Mouse (Mus musculus): ENCODE results near the gene Depdc1b.

Gene Depdc1b

DNA sequence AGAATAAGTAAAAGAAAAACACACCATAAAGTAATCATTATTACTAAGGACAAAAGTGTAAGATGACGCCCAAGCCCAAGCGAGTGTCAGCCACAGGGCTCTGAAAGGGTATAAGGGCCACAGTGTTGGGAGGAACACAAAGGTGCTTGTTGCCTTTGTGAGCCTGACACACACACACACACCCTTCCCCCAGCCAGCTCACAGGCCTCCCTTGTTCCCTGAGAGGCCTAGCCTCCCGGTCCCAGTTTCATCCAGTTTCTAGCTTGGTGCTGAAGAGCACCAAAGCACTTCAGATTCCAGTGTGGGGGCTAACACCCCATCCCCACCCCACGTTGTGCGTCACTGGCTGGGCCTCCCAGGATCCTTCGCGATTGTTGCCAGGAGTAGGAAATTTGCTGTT, 14.7 kb upstream of the Depdc1b start:
- no peak overlapping the region for H3K4me3 ChIP-seq (replicated peaks; ENCODE audit: low read length)
- H3K36me3 ChIP-seq (ENCODE audit: insufficient read depth, low read length): no peaks in the 10 kb centered on the region
- no peak for TF ChIP-seq NANOG (IDR thresholded peaks at IDR 0.05; ENCODE audit: borderline replicate concordance, low read length)
- no peak for TF ChIP-seq CTCF (conservative IDR thresholded peaks at IDR 0.05; ENCODE audit: low read length)
- no peak for TF ChIP-seq POU5F1 (IDR thresholded peaks at IDR 0.05; ENCODE audit: borderline replicate concordance, low read length)
- H3K9me3 ChIP-seq (ENCODE audit: low read length): no peaks in the 10 kb centered on the region
- H3K4me1 ChIP-seq (replicated peaks; ENCODE audit: low read depth, low read length): peaks cover 53% of the 10 kb centered on the region
- no peaks in the 10 kb centered on the region for H3K27me3 ChIP-seq (ENCODE audit: insufficient read depth, low read length)

GRCm38 (mm10) chr13:108302957-108303675, 13.0 kb upstream of the Depdc1b start:
- no peak for TF ChIP-seq NANOG (IDR thresholded peaks at IDR 0.05; ENCODE audit: borderline replicate concordance, low read length)
- TF ChIP-seq POU5F1 (IDR thresholded peaks at IDR 0.05; ENCODE audit: borderline replicate concordance, low read length): no peak
- no peak for TF ChIP-seq CTCF (conservative IDR thresholded peaks at IDR 0.05; ENCODE audit: low read length)

DNA sequence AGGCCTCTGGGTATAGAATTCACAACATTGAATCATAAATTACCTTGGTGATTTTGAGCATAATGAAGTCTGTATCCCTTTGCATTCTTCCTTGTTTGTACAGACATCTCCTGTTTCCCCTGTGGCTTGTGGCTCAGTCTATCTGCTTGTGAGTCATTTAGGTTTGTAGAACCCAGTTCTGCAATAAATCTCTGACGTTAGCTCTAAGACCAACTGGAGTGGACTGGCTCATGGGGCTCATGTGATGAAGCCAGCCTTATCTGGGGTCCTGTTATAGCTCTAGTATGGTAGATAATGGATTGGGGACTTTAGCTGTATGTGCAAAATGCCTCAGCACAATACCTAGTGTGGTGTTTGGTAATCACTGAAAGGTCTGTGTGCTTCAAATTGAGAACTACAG, 12.3 kb upstream of the Depdc1b start:
- H3K9me3 ChIP-seq (ENCODE audit: low read length): no peaks in the 10 kb centered on the region
- H3K36me3 ChIP-seq (ENCODE audit: insufficient read depth, low read length): no peaks in the 10 kb centered on the region
- TF ChIP-seq CTCF (conservative IDR thresholded peaks at IDR 0.05; ENCODE audit: low read length) (no peak), POU5F1 (IDR thresholded peaks at IDR 0.05; ENCODE audit: borderline replicate concordance, low read length) (no peak), NANOG (IDR thresholded peaks at IDR 0.05; ENCODE audit: borderline replicate concordance, low read length) (no peak)

More at GRCm38 (mm10) chr13:108302957-108303675, 13.0 kb upstream of the Depdc1b start:
- Histone ChIP-seq H3K9me3 (ENCODE audit: low read length) (no peaks in the 10 kb centered on the region), H3K4me1 (replicated peaks; ENCODE audit: low read depth, low read length) (peaks cover 36% of the 10 kb centered on the region), H3K36me3 (ENCODE audit: insufficient read depth, low read length) (no peaks in the 10 kb centered on the region), H3K27me3 (ENCODE audit: insufficient read depth, low read length) (no peaks in the 10 kb centered on the region), H3K4me3 (replicated peaks; ENCODE audit: low read length) (no peak overlapping the region)

GRCm38 (mm10) chr13:108304680-108305079, 11.5 kb upstream of the Depdc1b start:
- no peak for TF ChIP-seq POU5F1 (IDR thresholded peaks at IDR 0.05; ENCODE audit: borderline replicate concordance, low read length)
- TF ChIP-seq NANOG (IDR thresholded peaks at IDR 0.05; ENCODE audit: borderline replicate concordance, low read length): no peak
- no peak for TF ChIP-seq CTCF (conservative IDR thresholded peaks at IDR 0.05; ENCODE audit: low read length)
- peaks cover 25% of the 10 kb centered on the region for H3K4me1 ChIP-seq (replicated peaks; ENCODE audit: low read depth, low read length)
- no peak overlapping the region for H3K4me3 ChIP-seq (replicated peaks; ENCODE audit: low read length)
- H3K27me3 ChIP-seq (ENCODE audit: insufficient read depth, low read length): no peaks in the 10 kb centered on the region
- no peaks in the 10 kb centered on the region for H3K36me3 ChIP-seq (ENCODE audit: insufficient read depth, low read length)
- H3K9me3 ChIP-seq (ENCODE audit: low read length): no peaks in the 10 kb centered on the region

More for the DNA sequence above, 12.3 kb upstream of the Depdc1b start:
- Histone ChIP-seq H3K4me3 (replicated peaks; ENCODE audit: low read length) (no peak overlapping the region), H3K4me1 (replicated peaks; ENCODE audit: low read depth, low read length) (peaks cover 29% of the 10 kb centered on the region), H3K27me3 (ENCODE audit: insufficient read depth, low read length) (no peaks in the 10 kb centered on the region)

- Histone ChIP-seq H3K9me3 (ENCODE audit: low read length) (no peaks in the 10 kb centered on the region), H3K4me3 (replicated peaks; ENCODE audit: low read length) (peak overlapping the region; percentile 97), H3K27me3 (ENCODE audit: insufficient read depth, low read length) (peaks cover 14% of the 10 kb centered on the region), H3K4me1 (replicated peaks; ENCODE audit: low read depth, low read length) (peaks cover 34% of the 10 kb centered on the region), H3K36me3 (ENCODE audit: insufficient read depth, low read length) (peaks cover 11% of the 10 kb centered on the region; the same call in 1 of the 2 replicates)
- no peak for TF ChIP-seq NANOG (IDR thresholded peaks at IDR 0.05; ENCODE audit: borderline replicate concordance, low read length)
- no peak for TF ChIP-seq CTCF (conservative IDR thresholded peaks at IDR 0.05; ENCODE audit: low read length)
These were observed 363 bp downstream of the Depdc1b start for GRCm38 (mm10) chr13:108316487-108316903.

DNA sequence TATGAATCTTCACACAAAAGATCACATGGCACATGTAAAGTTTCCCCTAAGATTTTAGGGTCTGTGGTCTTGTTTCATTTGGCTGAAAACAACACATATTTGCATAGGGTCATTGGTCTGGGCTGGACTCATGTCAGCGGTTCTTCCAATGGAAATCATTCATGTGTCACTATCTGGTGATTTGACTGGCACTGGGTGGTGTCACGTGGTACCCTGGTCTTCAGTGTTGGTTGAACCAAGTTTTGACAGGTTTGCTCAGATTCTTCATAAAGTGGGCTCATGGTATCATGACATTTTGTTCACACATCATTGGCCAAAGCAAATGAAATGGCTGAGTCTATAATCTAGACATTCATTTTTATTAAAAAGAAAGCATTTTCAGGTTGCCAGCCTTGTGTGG, 1.3 kb downstream of the Depdc1b start:
- Histone ChIP-seq H3K4me3 (replicated peaks; ENCODE audit: low read length) (peak overlapping the region; percentile 97; the same call in 1 of the 2 replicates), H3K36me3 (ENCODE audit: insufficient read depth, low read length) (peaks cover 14% of the 10 kb centered on the region; the same call in 1 of the 2 replicates), H3K9me3 (ENCODE audit: low read length) (no peaks in the 10 kb centered on the region), H3K27me3 (ENCODE audit: insufficient read depth, low read length) (peaks cover 11% of the 10 kb centered on the region), H3K4me1 (replicated peaks; ENCODE audit: low read depth, low read length) (peaks cover 40% of the 10 kb centered on the region)
- no peak for TF ChIP-seq NANOG (IDR thresholded peaks at IDR 0.05; ENCODE audit: borderline replicate concordance, low read length)
- no peak for TF ChIP-seq POU5F1 (IDR thresholded peaks at IDR 0.05; ENCODE audit: borderline replicate concordance, low read length)
- no peak for TF ChIP-seq CTCF (conservative IDR thresholded peaks at IDR 0.05; ENCODE audit: low read length)

DNA sequence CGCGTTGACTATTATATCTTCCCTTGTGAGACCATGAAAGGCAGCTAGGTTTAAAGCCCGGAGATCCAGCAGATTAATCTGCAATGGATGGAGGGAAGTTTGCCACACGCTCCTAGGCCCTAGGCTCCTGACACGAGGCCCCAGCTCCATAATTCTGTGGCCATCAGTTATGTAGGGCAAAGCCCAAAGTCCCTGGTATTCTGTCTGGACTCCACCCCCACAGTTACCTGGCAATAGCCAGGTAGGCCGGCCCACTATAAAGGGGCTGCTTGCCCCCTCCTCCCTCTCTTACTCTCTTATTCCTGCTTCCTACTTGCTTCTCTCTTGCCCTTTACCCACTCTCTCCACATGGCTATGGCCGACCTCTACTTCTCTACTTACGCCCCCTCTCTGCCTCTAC, 2.9 kb downstream of the Depdc1b start:
- no peaks in the 10 kb centered on the region for H3K9me3 ChIP-seq (ENCODE audit: low read length)
- H3K4me1 ChIP-seq (replicated peaks; ENCODE audit: low read depth, low read length): peaks cover 50% of the 10 kb centered on the region
- no peak for TF ChIP-seq POU5F1 (IDR thresholded peaks at IDR 0.05; ENCODE audit: borderline replicate concordance, low read length)
- no peak for TF ChIP-seq NANOG (IDR thresholded peaks at IDR 0.05; ENCODE audit: borderline replicate concordance, low read length)
- H3K4me3 ChIP-seq (replicated peaks; ENCODE audit: low read length): peak overlapping the region; percentile 6; the same call in 1 of the 2 replicates
- H3K27me3 ChIP-seq (ENCODE audit: insufficient read depth, low read length): peaks cover 7% of the 10 kb centered on the region
- peaks cover 28% of the 10 kb centered on the region for H3K36me3 ChIP-seq (ENCODE audit: insufficient read depth, low read length)

GRCm38 (mm10) chr13:108320216-108320615, 4.1 kb downstream of the Depdc1b start:
- TF ChIP-seq CTCF (conservative IDR thresholded peaks at IDR 0.05; ENCODE audit: low read length): no peak
- TF ChIP-seq POU5F1 (IDR thresholded peaks at IDR 0.05; ENCODE audit: borderline replicate concordance, low read length): no peak
- TF ChIP-seq NANOG (IDR thresholded peaks at IDR 0.05; ENCODE audit: borderline replicate concordance, low read length): no peak
- Histone ChIP-seq H3K9me3 (ENCODE audit: low read length) (no peaks in the 10 kb centered on the region), H3K36me3 (ENCODE audit: insufficient read depth, low read length) (peaks cover 40% of the 10 kb centered on the region), H3K4me1 (replicated peaks; ENCODE audit: low read depth, low read length) (peaks cover 49% of the 10 kb centered on the region), H3K4me3 (replicated peaks; ENCODE audit: low read length) (no peak overlapping the region), H3K27me3 (ENCODE audit: insufficient read depth, low read length) (peaks cover 3% of the 10 kb centered on the region; the same call in 1 of the 2 replicates)
